Mouse (Mus musculus): Measurements from ENCODE around the gene Pbx1. TPM values are rescaled to one million over a fixed set of nuclear protein-coding genes. Genes with fewer than 3 reads are reported as not detected.

The Pbx1 gene
- polyA plus RNA-seq, 1 experiment from 2014 or later: 34.4 TPM

- H3K27ac ChIP-seq (replicated peaks): peak overlapping the region; percentile 85
- H3K4me2 ChIP-seq: 0 out of 2 replicates have a peak overlapping the region, but pooled peaks have one; percentile 55
- no peaks in the 10 kb centered on the region for H3K27me3 ChIP-seq
- no peak overlapping the region for H3K4me3 ChIP-seq
- no peaks in the 10 kb centered on the region for H3K9me3 ChIP-seq
- ATAC-seq (ENCODE audit: low read depth): no peak
- WGBS: 35% methylated on average over 10 of the region's 10 CpGs
- no peaks in the 10 kb centered on the region for H3K36me3 ChIP-seq
- H3K9ac ChIP-seq: no peak overlapping the region
- H3K4me1 ChIP-seq (replicated peaks): peaks cover 82% of the 10 kb centered on the region
Observed at GRCm38 (mm10) chr1:168355985-168356556, 76.0 kb downstream of the Pbx1 start.

GRCm38 (mm10) chr1:168354934-168355333 lies 77.1 kb downstream of the Pbx1 start:
- peaks cover 82% of the 10 kb centered on the region for H3K4me1 ChIP-seq (replicated peaks)
- no peak overlapping the region for H3K4me2 ChIP-seq
- ATAC-seq (ENCODE audit: low read depth): no peak
- H3K27me3 ChIP-seq: no peaks in the 10 kb centered on the region
- no peak overlapping the region for H3K27ac ChIP-seq (replicated peaks)
- no peaks in the 10 kb centered on the region for H3K9me3 ChIP-seq
- 12% methylated on average over 4 of the region's 4 CpGs for WGBS
- no peak overlapping the region for H3K9ac ChIP-seq
- H3K36me3 ChIP-seq: no peaks in the 10 kb centered on the region
- no peak overlapping the region for H3K4me3 ChIP-seq

DNA sequence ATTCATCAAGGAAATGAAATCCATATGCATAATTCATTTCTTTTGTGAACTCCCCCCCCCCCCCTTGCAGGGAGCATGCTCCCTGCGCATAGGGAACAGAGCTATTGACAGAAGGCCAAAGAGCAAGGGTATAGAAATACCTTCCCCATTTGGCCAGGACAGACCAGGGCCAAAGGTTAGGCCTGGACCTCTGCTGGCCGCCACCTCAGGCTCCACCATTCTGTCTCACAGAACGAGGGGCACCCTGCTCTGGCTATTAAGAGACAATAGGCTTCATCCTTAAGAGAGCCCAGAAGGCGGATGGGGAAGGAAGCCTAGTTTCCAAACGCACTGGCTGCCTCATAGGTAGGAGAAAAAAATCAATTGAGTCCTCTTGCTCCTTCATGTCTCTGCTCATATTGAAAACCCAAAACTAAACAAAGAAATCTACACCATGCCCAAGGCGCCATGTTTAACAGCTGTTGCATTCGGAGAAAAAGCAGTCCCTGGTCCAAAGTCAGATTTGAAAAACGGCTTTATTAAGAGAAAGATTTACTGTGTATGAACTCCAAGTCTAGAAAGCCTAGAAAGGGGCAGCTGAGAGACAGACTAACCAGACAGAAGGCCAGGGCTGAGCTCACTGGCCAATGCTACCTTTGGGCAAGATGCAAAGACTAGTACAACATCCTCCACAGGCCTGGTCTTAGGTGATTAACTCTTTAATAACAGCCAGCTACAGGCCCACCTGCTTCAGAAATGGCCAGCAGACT lies 83.9 kb downstream of the Pbx1 start:
- no peak for ATAC-seq (ENCODE audit: low read depth)
- WGBS: 32% methylated on average over 8 of the region's 8 CpGs
- peaks cover 52% of the 10 kb centered on the region for H3K4me1 ChIP-seq (replicated peaks)
- no peaks in the 10 kb centered on the region for H3K36me3 ChIP-seq
- no peak overlapping the region for H3K27ac ChIP-seq (replicated peaks)
- no peak overlapping the region for H3K9ac ChIP-seq
- H3K4me2 ChIP-seq: no peak overlapping the region
- no peaks in the 10 kb centered on the region for H3K27me3 ChIP-seq
- H3K4me3 ChIP-seq: no peak overlapping the region
- H3K9me3 ChIP-seq: no peaks in the 10 kb centered on the region

- Histone ChIP-seq H3K9me3 (no peaks in the 10 kb centered on the region), H3K4me3 (no peak overlapping the region), H3K36me3 (no peaks in the 10 kb centered on the region), H3K27me3 (no peaks in the 10 kb centered on the region), H3K4me2 (no peak overlapping the region), H3K27ac (replicated peaks) (peak overlapping the region; percentile 38; the same call in 1 of the 2 replicates), H3K9ac (no peak overlapping the region), H3K4me1 (replicated peaks) (peaks cover 60% of the 10 kb centered on the region)
- 57% methylated on average over 8 of the region's 8 CpGs for WGBS
- no peak for ATAC-seq (ENCODE audit: low read depth)
Observed at GRCm38 (mm10) chr1:168344918-168345317, 87.2 kb downstream of the Pbx1 start.

DNA sequence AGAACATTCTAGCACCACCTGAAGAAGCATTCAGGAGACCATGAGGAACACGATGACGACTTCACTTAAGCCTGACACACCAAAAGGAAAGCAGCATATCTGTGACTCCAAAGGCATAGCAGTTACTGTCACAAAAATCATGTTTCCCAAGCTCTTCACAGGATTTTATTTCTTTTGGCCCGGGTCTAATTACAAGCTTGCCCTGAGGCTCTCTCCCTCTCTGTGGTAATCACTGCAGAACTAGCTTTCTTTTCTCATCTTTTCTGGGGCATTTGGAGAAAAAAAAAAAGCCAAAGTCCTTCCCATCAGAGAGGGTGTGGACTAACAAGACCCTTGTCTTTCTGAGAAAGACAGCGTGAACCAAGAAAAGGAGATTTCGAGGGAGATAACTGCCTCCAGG lies 87.8 kb downstream of the Pbx1 start:
- Histone ChIP-seq H3K27ac (replicated peaks) (no peak overlapping the region), H3K27me3 (no peaks in the 10 kb centered on the region), H3K36me3 (no peaks in the 10 kb centered on the region), H3K9ac (no peak overlapping the region), H3K4me3 (no peak overlapping the region), H3K9me3 (no peaks in the 10 kb centered on the region), H3K4me2 (no peak overlapping the region), H3K4me1 (replicated peaks) (peaks cover 60% of the 10 kb centered on the region)
- WGBS: 73% methylated on average over 5 of the region's 5 CpGs
- ATAC-seq (ENCODE audit: low read depth): no peak

- no peaks in the 10 kb centered on the region for H3K9me3 ChIP-seq
- ATAC-seq (ENCODE audit: low read depth): no peak
- WGBS: 51% methylated on average over 5 of the region's 6 CpGs
- H3K36me3 ChIP-seq: no peaks in the 10 kb centered on the region
- H3K4me2 ChIP-seq: peak overlapping the region; percentile 32
- H3K27ac ChIP-seq (replicated peaks): peak overlapping the region; percentile 79
- no peak overlapping the region for H3K4me3 ChIP-seq
- H3K4me1 ChIP-seq (replicated peaks): peaks cover 60% of the 10 kb centered on the region
- H3K9ac ChIP-seq: 0 out of 2 replicates have a peak overlapping the region, but pooled peaks have one; percentile 14
- H3K27me3 ChIP-seq: no peaks in the 10 kb centered on the region
Observed at GRCm38 (mm10) chr1:168342269-168342668, 89.8 kb downstream of the Pbx1 start.

DNA sequence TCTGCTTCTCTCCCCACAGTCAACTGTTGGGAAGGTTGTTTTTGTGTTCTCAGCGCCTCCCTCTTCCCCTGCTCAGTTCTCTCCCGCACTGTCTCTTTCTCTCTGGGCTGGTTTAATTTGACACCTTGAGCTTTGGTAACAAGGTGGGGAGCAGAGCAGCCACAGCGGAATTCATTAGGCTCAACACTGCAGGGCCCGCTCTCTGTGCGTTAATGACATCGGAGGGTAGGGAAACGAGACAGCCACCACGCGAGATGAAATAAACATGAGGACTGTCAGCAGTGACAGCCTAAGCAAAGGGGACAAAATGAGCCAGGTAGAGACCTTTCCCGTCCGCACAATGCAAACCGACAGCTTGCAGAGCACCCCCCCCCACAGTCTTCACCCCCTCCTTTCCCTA lies 90.2 kb downstream of the Pbx1 start:
- peak; percentile 62; the same call in 1 of the 2 replicates for ATAC-seq (ENCODE audit: low read depth)
- H3K4me2 ChIP-seq: peak overlapping the region; percentile 32
- WGBS: 8% methylated on average over 12 of the region's 12 CpGs

DNA sequence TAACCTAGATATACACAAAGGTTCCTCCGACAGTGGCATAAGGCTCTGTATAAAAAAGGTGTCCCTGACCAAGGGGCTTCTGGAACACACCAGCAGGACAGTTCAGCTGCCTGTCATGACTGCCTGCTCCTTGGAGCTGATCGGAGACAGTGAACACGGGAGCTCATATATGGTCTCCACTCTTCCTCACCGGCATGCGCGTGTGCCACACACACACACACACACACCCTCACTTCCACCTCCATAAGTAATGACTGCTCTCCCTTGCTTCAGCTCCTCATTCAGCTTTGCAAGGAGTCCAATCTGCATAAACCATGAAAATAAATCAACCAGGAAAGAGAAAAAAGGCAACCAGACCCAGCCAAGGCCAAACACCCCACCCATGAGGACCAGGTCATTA lies 90.7 kb downstream of the Pbx1 start:
- peak; percentile 51 for ATAC-seq (ENCODE audit: low read depth)

More for the DNA sequence above, 90.2 kb downstream of the Pbx1 start:
- H3K4me1 ChIP-seq (replicated peaks): peaks cover 60% of the 10 kb centered on the region
- no peaks in the 10 kb centered on the region for H3K27me3 ChIP-seq
- peak overlapping the region; percentile 14; the same call in 1 of the 2 replicates for H3K9ac ChIP-seq
- H3K9me3 ChIP-seq: no peaks in the 10 kb centered on the region
- no peak overlapping the region for H3K4me3 ChIP-seq
- no peaks in the 10 kb centered on the region for H3K36me3 ChIP-seq
- H3K27ac ChIP-seq (replicated peaks): peak overlapping the region; percentile 79

GRCm38 (mm10) chr1:168336238-168336818 lies 95.7 kb downstream of the Pbx1 start:
- no peaks in the 10 kb centered on the region for H3K9me3 ChIP-seq
- no peak for ATAC-seq (ENCODE audit: low read depth)
- H3K9ac ChIP-seq: no peak overlapping the region
- H3K27me3 ChIP-seq: no peaks in the 10 kb centered on the region
- H3K4me3 ChIP-seq: no peak overlapping the region
- peaks cover 9% of the 10 kb centered on the region for H3K4me1 ChIP-seq (replicated peaks)
- 0 out of 2 replicates have a peak, but pooled peaks cover 3% of the 10 kb centered on the region for H3K36me3 ChIP-seq
- 88% methylated on average over 7 of the region's 7 CpGs for WGBS
- H3K4me2 ChIP-seq: no peak overlapping the region
- H3K27ac ChIP-seq (replicated peaks): no peak overlapping the region

More for the DNA sequence above, 90.7 kb downstream of the Pbx1 start:
- Histone ChIP-seq H3K9me3 (no peaks in the 10 kb centered on the region), H3K4me3 (no peak overlapping the region), H3K36me3 (no peaks in the 10 kb centered on the region), H3K27ac (replicated peaks) (peak overlapping the region; percentile 79), H3K27me3 (no peaks in the 10 kb centered on the region), H3K4me2 (no peak overlapping the region), H3K9ac (no peak overlapping the region; the same call in 1 of the 2 replicates), H3K4me1 (replicated peaks) (peaks cover 57% of the 10 kb centered on the region)
- WGBS: 46% methylated on average over 6 of the region's 6 CpGs

DNA sequence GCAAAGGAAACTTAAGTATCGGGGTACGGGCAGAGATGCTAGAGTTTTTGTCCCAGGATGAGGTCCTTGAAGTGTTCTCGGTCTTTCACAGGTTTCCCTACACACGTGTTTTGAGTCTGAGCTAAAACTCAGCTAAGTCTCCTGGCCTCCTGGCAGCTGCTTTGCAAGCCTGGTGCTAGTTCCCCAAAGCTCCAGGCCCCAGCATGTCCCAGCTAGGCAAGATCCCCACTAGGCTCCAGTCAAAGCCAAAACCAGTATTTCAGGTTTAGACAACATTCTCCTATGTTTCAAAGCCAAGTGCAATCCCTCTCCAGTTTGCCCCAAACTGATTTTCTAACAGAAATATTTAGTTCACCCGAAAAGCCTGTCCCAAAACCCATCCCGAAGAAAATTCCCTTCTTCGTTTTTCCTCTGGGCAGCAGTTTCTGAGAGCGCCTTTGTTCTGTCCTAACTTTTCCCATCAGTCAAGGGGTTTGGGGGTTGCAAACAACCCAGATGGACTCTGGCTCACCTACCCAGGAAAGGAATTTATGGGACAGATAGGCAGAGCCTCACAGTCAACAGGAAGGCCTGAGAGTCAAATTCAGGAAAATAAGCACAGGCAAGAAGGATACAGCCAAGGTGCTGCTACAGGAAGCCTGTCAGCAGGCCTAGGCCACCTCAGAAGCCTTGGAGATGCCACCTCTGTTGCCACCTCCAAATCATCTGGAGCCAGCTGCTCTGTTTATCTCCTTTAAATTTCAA lies 97.1 kb downstream of the Pbx1 start:
- Histone ChIP-seq H3K4me3 (no peak overlapping the region), H3K9me3 (no peaks in the 10 kb centered on the region), H3K4me2 (no peak overlapping the region), H3K27me3 (no peaks in the 10 kb centered on the region), H3K9ac (no peak overlapping the region), H3K36me3 (0 out of 2 replicates have a peak, but pooled peaks cover 3% of the 10 kb centered on the region), H3K27ac (replicated peaks) (no peak overlapping the region), H3K4me1 (replicated peaks) (peaks cover 13% of the 10 kb centered on the region)
- ATAC-seq (ENCODE audit: low read depth): no peak
- WGBS: 92% methylated on average over 8 of the region's 8 CpGs

DNA sequence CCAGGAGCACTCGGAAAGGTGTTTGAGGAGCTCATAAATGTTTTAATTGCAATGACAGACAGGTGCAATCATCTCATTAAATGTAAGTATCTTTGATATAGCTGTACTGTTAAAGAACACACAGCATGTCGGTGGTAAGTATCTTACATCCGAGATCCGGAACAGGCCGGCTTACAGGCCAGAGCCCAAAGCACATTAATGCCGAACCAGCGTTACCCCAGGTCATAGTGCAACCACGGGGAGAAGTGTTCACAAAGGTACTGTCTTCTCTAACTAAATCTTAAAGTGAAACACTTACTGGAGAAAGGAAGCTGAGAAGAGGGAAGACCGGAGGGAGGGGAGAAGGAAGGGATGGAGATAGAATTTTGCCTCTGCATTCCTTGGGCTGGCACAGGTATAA lies 100.0 kb downstream of the Pbx1 start:
- ATAC-seq (ENCODE audit: low read depth): no peak
- Histone ChIP-seq H3K9ac (no peak overlapping the region), H3K4me2 (no peak overlapping the region), H3K36me3 (0 out of 2 replicates have a peak, but pooled peaks cover 3% of the 10 kb centered on the region), H3K27ac (replicated peaks) (no peak overlapping the region), H3K9me3 (no peaks in the 10 kb centered on the region), H3K4me1 (replicated peaks) (peaks cover 35% of the 10 kb centered on the region), H3K27me3 (no peaks in the 10 kb centered on the region), H3K4me3 (no peak overlapping the region)
- WGBS: 90% methylated on average over 9 of the region's 9 CpGs

DNA sequence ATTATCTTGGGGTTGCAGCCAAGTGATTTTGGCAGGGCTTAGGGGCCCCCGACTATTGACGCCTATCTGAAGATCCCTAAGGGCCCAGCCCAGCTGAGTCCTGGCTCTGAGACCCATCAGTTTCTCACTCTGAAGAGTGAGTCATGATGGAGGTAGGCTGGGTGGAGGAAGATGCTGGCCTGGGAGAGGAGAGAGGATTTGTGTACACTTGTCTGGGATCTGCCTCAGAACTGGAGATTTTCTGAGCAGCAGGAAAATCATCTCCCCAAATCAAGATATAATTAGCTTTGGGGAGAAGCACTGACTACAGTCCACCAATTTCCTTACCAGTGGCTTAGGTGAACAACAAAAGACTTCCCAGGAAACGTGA lies 103.8 kb downstream of the Pbx1 start:
- Histone ChIP-seq H3K9me3 (no peaks in the 10 kb centered on the region), H3K9ac (no peak overlapping the region), H3K4me2 (0 out of 2 replicates have a peak overlapping the region, but pooled peaks have one; percentile 2), H3K27ac (replicated peaks) (peak overlapping the region; percentile 11), H3K4me3 (no peak overlapping the region), H3K36me3 (no peaks in the 10 kb centered on the region), H3K4me1 (replicated peaks) (peaks cover 74% of the 10 kb centered on the region), H3K27me3 (no peaks in the 10 kb centered on the region)
- peak; percentile 45; the same call in 1 of the 2 replicates for ATAC-seq (ENCODE audit: low read depth)
- WGBS: 44% methylated on average over 3 of the region's 3 CpGs
